Mouse (Mus musculus) liver, embryonic 14.5 days (tissue): Measurements from ENCODE around the gene Ss18l2.

Experiments used
- CTCF ChIP-seq: IDR thresholded peaks from 2 replicates; pipeline ENCODE4 v1.5.1; 2016; ENCODE audit warnings: antibody characterized with exemption, low read depth, control low read depth
- EP300 ChIP-seq: IDR thresholded peaks from 2 replicates; pipeline ENCODE4 v1.6.1; 2016; ENCODE audit warnings: antibody characterized with exemption, low read depth

- TF ChIP-seq CTCF = no peak
- no peak for TF ChIP-seq EP300
Measured at GRCm38 (mm10) chr9:121677069-121677468, 33.1 kb upstream of the Ss18l2 start.
